Mouse (Mus musculus) kidney, embryonic 16.5 days (tissue): ENCODE data around the gene Sec14l1. TPM values are rescaled to one million over a fixed set of nuclear protein-coding genes. Genes with fewer than 3 reads are reported as not detected.

Experiments used
- ATAC-seq: fragments of 200-750 bp; cut with Nextera tagmentation; 2 replicates; pipeline ENCODE4 v1.8.0; 2017; ENCODE audit warnings: moderate TSS enrichment; ENCODE audit not compliant: low FRiP score, low TSS enrichment
- H3K27ac ChIP-seq: fragments of 300-500 bp; sonication (generic); 2 replicates; pipeline ENCODE4 v1.5.1; 2014; ENCODE audit warnings: low read length
- H3K27me3 ChIP-seq: fragments of 300-500 bp; sonication (generic); 2 replicates; pipeline ENCODE4 v1.6.1; 2014; ENCODE audit warnings: low read length, control low read depth, mixed read lengths; ENCODE audit not compliant: insufficient read depth
- H3K36me3 ChIP-seq: fragments of 300-500 bp; sonication (generic); 2 replicates; pipeline ENCODE4 v1.6.1; 2014; ENCODE audit warnings: low read length, control low read depth, mixed read lengths; ENCODE audit not compliant: insufficient read depth
- H3K4me1 ChIP-seq: fragments of 300-500 bp; sonication (generic); 2 replicates; pipeline ENCODE4 v1.6.1; 2014; ENCODE audit warnings: low read length, control low read depth, mixed read lengths; ENCODE audit not compliant: insufficient read depth
- H3K4me2 ChIP-seq: fragments of 300-500 bp; sonication (generic); replicated peaks from 2 replicates; pipeline ENCODE4 v1.6.1; 2014; ENCODE audit warnings: low read depth, low read length
- H3K4me3 ChIP-seq: fragments of 300-500 bp; sonication (generic); 2 replicates; pipeline ENCODE4 v1.5.1; 2014; ENCODE audit warnings: mild to moderate bottlenecking, low read length
- H3K9ac ChIP-seq: fragments of 300-500 bp; sonication (generic); replicated peaks from 2 replicates; pipeline ENCODE4 v1.6.1; 2014; ENCODE audit warnings: low read length
- H3K9me3 ChIP-seq: fragments of 300-500 bp; sonication (generic); 2 replicates; pipeline ENCODE4 v1.6.1; 2016; ENCODE audit warnings: low read length, control low read depth
- WGBS: fragments of 180-500 bp; shearing (Covaris S2); extraction: QIAGEN DNeasy Blood & Tissue Kit; methylation state at CpG from one replicate; pipeline ENCODE4 v1.1.7; 2014; 5-methylcytosine and 5-hydroxymethylcytosine counted together
- polyA plus RNA-seq: library from polyadenylated mRNA; unstranded; fragments of >200 nt; fragmentation: Nextera tagmentation; extraction: Ambion mirVana; gene quantifications from 2 replicates; pipeline ENCODE4 v1.2.1, GENCODE M21; 2015

The Sec14l1 gene
- polyA plus RNA-seq, 1 experiment from 2014 or later: 92.9 TPM

- Histone ChIP-seq H3K9ac (no peak overlapping the region), H3K27ac (no peak overlapping the region), H3K27me3 (no peaks in the 10 kb centered on the region), H3K9me3 (no peaks in the 10 kb centered on the region), H3K4me2 (no peak overlapping the region), H3K36me3 (peaks cover 31% of the 10 kb centered on the region), H3K4me1 (peaks cover 18% of the 10 kb centered on the region), H3K4me3 (no peak overlapping the region)
- ATAC-seq: no peak
- WGBS: 85% methylated on average over 5 of the region's 5 CpGs
Observed at GRCm38 (mm10) chr11:117159946-117160307, 45.0 kb downstream of the Sec14l1 start.

- ATAC-seq: no peak
- Histone ChIP-seq H3K4me3 (no peak overlapping the region), H3K27me3 (no peaks in the 10 kb centered on the region), H3K4me2 (no peak overlapping the region), H3K9ac (no peak overlapping the region), H3K9me3 (no peaks in the 10 kb centered on the region), H3K4me1 (peaks cover 10% of the 10 kb centered on the region), H3K27ac (no peak overlapping the region), H3K36me3 (peaks cover 22% of the 10 kb centered on the region; the same call in 1 of the 2 replicates)
- 73% methylated on average over 12 of the region's 12 CpGs for WGBS
Observed at GRCm38 (mm10) chr11:117160791-117161190, 45.8 kb downstream of the Sec14l1 start.

GRCm38 (mm10) chr11:117161574-117161973 is 46.6 kb downstream of the Sec14l1 start:
- Histone ChIP-seq H3K9ac (no peak overlapping the region), H3K27me3 (no peaks in the 10 kb centered on the region), H3K27ac (no peak overlapping the region), H3K36me3 (peaks cover 16% of the 10 kb centered on the region; the same call in 1 of the 2 replicates), H3K4me1 (0 out of 2 replicates have a peak, but pooled peaks cover 3% of the 10 kb centered on the region), H3K4me3 (no peak overlapping the region), H3K4me2 (no peak overlapping the region), H3K9me3 (no peaks in the 10 kb centered on the region)
- no peak for ATAC-seq
- 42% methylated on average over 8 of the region's 8 CpGs for WGBS

GRCm38 (mm10) chr11:117163098-117163497 is 48.1 kb downstream of the Sec14l1 start:
- no peak for ATAC-seq
- Histone ChIP-seq H3K27me3 (no peaks in the 10 kb centered on the region), H3K4me2 (no peak overlapping the region), H3K4me3 (no peak overlapping the region), H3K9ac (no peak overlapping the region), H3K27ac (no peak overlapping the region), H3K36me3 (peaks cover 11% of the 10 kb centered on the region; the same call in 1 of the 2 replicates), H3K4me1 (no peaks in the 10 kb centered on the region), H3K9me3 (no peaks in the 10 kb centered on the region)
- 75% methylated on average over 9 of the region's 9 CpGs for WGBS

- peaks cover 10% of the 10 kb centered on the region; the same call in 1 of the 2 replicates for H3K36me3 ChIP-seq
- no peaks in the 10 kb centered on the region for H3K9me3 ChIP-seq
- H3K4me1 ChIP-seq: no peaks in the 10 kb centered on the region
- H3K4me2 ChIP-seq: no peak overlapping the region
- H3K27me3 ChIP-seq: no peaks in the 10 kb centered on the region
- H3K9ac ChIP-seq: no peak overlapping the region
- WGBS: 65% methylated on average over 6 of the region's 6 CpGs
- no peak overlapping the region for H3K4me3 ChIP-seq
- no peak for ATAC-seq
- no peak overlapping the region for H3K27ac ChIP-seq
Observed at GRCm38 (mm10) chr11:117163771-117164170, 48.8 kb downstream of the Sec14l1 start.

- WGBS: 80% methylated on average over 20 of the region's 20 CpGs
- ATAC-seq: no peak
- no peak overlapping the region for H3K4me2 ChIP-seq
- no peaks in the 10 kb centered on the region for H3K27me3 ChIP-seq
- no peak overlapping the region for H3K9ac ChIP-seq
- H3K9me3 ChIP-seq: no peaks in the 10 kb centered on the region
- H3K36me3 ChIP-seq: no peaks in the 10 kb centered on the region
- no peaks in the 10 kb centered on the region for H3K4me1 ChIP-seq
- H3K27ac ChIP-seq: no peak overlapping the region
- no peak overlapping the region for H3K4me3 ChIP-seq
Observed at GRCm38 (mm10) chr11:117168278-117169087, 53.5 kb downstream of the Sec14l1 start.

GRCm38 (mm10) chr11:117169088-117169635 is 54.2 kb downstream of the Sec14l1 start:
- Histone ChIP-seq H3K36me3 (no peaks in the 10 kb centered on the region), H3K4me2 (no peak overlapping the region), H3K27me3 (no peaks in the 10 kb centered on the region), H3K4me1 (peaks cover 6% of the 10 kb centered on the region; the same call in 1 of the 2 replicates), H3K27ac (no peak overlapping the region), H3K9ac (no peak overlapping the region), H3K9me3 (no peaks in the 10 kb centered on the region), H3K4me3 (no peak overlapping the region)
- WGBS: 93% methylated on average over 11 of the region's 11 CpGs
- no peak for ATAC-seq

- Histone ChIP-seq H3K4me1 (peaks cover 14% of the 10 kb centered on the region; the same call in 1 of the 2 replicates), H3K36me3 (no peaks in the 10 kb centered on the region), H3K27me3 (no peaks in the 10 kb centered on the region), H3K4me3 (no peak overlapping the region), H3K4me2 (no peak overlapping the region), H3K9me3 (no peaks in the 10 kb centered on the region), H3K27ac (no peak overlapping the region), H3K9ac (no peak overlapping the region)
- WGBS: 94% methylated on average over 19 of the region's 19 CpGs
- no peak for ATAC-seq
Observed at GRCm38 (mm10) chr11:117169801-117170565, 55.0 kb downstream of the Sec14l1 start.

- Histone ChIP-seq H3K36me3 (no peaks in the 10 kb centered on the region), H3K27ac (peak overlapping the region; percentile 83), H3K4me2 (peak overlapping the region; percentile 55), H3K9me3 (no peaks in the 10 kb centered on the region), H3K4me3 (peak overlapping the region; percentile 42), H3K4me1 (peaks cover 20% of the 10 kb centered on the region), H3K27me3 (no peaks in the 10 kb centered on the region), H3K9ac (peak overlapping the region; percentile 58)
- ATAC-seq: no peak
- 22% methylated on average over 18 of the region's 18 CpGs for WGBS
Observed at GRCm38 (mm10) chr11:117174098-117174892, 59.3 kb downstream of the Sec14l1 start.
